Mouse (Mus musculus) gastrocnemius, postnatal 4 days (tissue): ENCODE measurements around the gene Disc1. TPM values are rescaled to one million over a fixed set of nuclear protein-coding genes. Genes with fewer than 3 reads are reported as not detected.

Source experiments
- DNase-seq, 2 experiments: peaks; one replicate each; pipeline ENCODE4 v3.0.0; 2021 to 2022; ENCODE audit warnings: low spot score in 2 of 2, mixed read lengths in 2 of 2
- microRNA-seq: library from miRNA; unstranded; fragments of <30 nt; microRNA quantifications from one replicate; pipeline ENCODE4 v1.2.0, GENCODE M21; 2021
- total RNA-seq, 2 experiments: library from RNA; stranded (reverse); gene quantifications; 2 replicates each; pipeline ENCODE4 v1.2.3; 2021

The Disc1 gene
- total RNA-seq, 2 experiments from 2014 or later: 4.7 to 5.6 TPM

- peak in 1 of 2 experiments; percentile 61 for DNase-seq
Observed at GRCm38 (mm10) chr8:125292933-125293591, 239.1 kb downstream of the Disc1 start.

GRCm38 (mm10) chr8:125299248-125299647, 245.3 kb downstream of the Disc1 start:
- no peak for DNase-seq

DNA sequence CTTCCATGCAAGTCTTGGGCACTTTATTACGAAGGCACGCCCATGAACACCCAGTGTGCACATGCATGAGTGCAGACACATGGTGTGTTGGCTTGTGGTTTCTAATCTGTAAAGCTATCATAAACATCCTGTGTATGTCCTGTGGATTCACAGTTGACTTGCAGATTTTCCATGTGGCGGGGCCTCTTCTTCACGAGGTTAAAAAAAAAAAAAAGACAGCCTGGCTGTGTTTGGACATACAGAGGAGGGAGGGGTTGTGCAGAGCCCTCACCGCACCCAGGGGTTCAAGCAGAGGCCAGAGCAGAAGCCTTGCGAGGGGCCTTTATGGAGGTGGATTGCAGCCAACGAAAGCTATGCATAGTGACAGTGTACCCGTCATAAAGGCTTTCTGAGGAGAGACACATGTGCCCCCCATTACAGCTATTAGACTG, 248.0 kb downstream of the Disc1 start:
- DNase-seq: no peak

- DNase-seq: no peak
Observed at GRCm38 (mm10) chr8:125306665-125307064, 252.7 kb downstream of the Disc1 start.

- no peak for DNase-seq
Observed at GRCm38 (mm10) chr8:125309985-125310384, 256.0 kb downstream of the Disc1 start.

Small RNA genes within 50 kb of the gene (microRNA-seq; reads per million reads assigned to microRNA genes)
- not detected for gene Gm22197

Other genes with a start within 250 kb of the Disc1 start
- 100 to 1,000 TPM; 108 to 109 TPM for gene Gnpat, start 191.2 kb upstream of the Disc1 start, total RNA-seq
- 10 to 100 TPM; 36.7 to 37.0 TPM for gene 2810004N23Rik, start 191.1 kb upstream of the Disc1 start, total RNA-seq
- gene Exoc8, start 156.5 kb upstream of the Disc1 start, total RNA-seq: 10 to 100 TPM; 10.4 to 11.3 TPM
- gene Sprtn, start 156.3 kb upstream of the Disc1 start, total RNA-seq: 10 to 100 TPM; 11.7 to 11.9 TPM
- gene Egln1, start 104.9 kb upstream of the Disc1 start, total RNA-seq: 10 to 100 TPM; 53.0 to 53.5 TPM
- 10 to 100 TPM; 78.6 to 87.9 TPM for gene Tsnax, start 41.2 kb upstream of the Disc1 start, total RNA-seq